Mouse (Mus musculus) yolk sac, embryonic 10.5 days (tissue): ENCODE results near the gene Dnaaf1.

ENCODE experiments used
- DNase-seq: peaks from one replicate; pipeline ENCODE4 v3.0.0-alpha.2; 2017; ENCODE audit warnings: low spot score

Dnaaf1 gene

DNA sequence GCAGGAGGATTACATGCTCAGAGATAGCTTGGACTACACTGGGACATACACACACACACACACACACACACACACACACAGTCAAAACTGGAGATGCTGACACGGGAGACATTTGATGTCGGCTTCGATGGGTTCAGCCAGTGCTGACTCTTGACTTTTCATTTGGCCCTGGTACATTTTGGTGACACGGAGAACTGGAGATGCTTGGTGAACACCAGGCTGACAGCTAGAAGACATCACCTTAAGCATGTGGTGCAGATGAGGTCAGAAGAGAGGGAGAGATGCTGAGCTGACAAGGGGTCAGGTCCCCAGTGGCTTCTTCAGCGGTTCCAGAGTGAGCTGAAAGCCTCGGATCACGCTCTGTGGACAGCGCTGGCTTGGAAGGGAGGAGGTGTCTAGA is 48.0 kb downstream of the Dnaaf1 start:
- DNase-seq, result no peak

DNA sequence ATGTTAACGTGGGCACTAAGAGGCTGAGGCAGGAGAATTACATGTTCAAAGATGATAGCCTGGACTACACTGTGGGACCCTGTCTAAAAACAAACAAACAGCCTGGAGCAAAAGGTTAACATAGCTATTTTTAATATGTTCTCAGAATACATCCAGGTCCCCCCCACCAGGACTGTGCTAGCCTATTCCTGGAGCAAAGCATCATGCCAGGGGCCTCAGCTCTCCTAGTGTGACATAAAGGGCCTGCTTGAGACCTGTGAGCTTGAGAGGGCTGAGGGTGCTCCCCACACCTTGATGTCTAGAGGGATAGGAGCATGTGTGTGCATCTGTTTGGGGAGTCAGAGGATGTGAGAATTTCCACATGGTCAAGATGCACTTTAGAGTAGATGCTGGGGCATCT is 48.7 kb downstream of the Dnaaf1 start:
- no peak for DNase-seq

DNA sequence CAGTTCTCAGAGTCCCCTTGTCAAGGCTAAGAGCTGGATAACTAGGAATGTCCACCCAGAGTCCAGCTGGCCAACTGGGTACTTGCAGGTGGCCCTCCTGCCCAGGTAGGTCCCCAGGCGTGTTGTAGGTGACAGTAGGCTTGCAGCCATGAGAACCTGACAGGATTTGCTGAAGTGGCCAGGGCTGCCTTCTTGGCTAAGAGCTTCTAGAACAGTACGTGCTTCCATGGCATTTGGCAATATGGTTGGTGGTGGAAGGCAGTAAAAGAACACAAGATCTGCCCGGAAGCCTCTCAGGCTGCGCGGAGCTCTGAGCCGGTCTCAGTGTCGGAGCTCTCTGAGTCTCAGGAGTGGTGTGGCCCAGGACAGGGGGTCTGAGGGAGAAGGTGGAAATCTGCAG is 49.9 kb downstream of the Dnaaf1 start:
- no peak for DNase-seq

DNA sequence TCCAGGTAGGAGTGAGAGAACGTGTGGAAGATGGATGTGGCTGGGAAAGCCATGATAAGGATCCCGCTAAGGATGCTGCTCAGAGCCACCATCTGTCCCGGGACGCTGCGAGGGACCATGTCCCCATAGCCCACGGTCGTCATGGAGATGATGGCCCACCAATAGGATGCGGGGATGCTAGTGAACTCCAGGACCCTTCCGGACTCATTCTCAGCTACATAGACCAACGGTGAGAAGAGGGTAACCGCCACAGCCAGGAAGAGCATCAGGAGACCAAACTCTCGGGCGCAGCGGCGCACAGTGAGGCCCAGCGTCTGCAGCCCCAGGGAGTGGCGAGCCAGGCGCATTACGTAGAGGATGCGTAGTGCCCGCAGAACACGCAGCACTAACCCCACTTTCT is 50.8 kb downstream of the Dnaaf1 start:
- DNase-seq, result no peak

DNA sequence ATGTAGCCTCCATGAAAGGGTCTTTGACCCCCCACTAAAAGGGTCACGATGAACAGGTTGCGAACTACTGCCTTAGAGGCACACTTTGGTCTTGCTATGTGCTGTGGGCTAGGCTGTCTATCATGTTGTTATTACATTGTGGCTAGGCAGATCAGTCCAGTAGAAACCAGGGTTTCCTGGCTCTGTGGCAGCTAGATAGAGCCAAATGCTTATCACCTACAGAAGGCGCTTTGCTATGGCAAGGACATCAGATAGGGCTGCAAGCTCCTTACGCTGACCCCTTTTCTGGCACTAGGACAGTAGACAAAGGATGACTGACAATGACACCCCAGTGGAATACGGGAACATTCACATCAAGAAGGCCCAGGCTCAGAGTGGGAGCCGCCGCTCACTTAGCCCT is 52.2 kb downstream of the Dnaaf1 start:
- DNase-seq, result no peak

DNA sequence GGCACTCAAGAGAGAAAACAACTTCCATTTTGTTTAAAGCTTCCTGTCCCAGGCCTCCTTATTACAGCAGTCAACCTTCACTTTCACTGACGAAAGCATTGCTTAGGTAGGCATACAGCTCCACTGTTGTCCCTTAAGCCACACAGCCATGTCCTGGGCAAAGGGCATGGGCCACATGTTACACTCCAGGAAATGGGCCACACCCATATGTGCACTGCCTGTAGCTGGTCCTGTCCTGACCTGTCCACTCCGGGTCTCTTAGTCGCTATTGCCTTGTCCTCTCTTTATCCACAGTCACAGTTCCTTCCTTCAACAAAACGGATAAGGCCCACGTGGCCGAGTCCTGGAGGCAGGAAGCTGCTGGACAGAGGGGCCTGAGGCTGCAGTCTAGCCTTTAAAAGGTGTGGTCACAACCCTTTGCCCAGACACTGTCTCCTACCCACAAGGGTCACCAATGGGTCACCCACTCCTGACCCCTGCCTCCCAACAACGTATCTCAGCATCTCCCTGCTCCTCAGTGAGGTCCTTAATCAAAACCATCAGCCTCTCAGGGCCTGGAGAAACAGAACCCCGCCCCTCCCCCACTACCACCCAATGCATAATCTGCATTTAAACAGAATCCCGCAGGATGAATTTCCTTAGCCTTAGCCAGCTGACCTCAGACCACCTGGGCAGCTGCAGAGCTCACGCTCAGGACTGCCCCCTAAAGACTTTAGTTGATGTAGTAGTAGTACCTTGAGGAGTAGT is 52.8 kb downstream of the Dnaaf1 start:
- DNase-seq, result peak; percentile 52

DNA sequence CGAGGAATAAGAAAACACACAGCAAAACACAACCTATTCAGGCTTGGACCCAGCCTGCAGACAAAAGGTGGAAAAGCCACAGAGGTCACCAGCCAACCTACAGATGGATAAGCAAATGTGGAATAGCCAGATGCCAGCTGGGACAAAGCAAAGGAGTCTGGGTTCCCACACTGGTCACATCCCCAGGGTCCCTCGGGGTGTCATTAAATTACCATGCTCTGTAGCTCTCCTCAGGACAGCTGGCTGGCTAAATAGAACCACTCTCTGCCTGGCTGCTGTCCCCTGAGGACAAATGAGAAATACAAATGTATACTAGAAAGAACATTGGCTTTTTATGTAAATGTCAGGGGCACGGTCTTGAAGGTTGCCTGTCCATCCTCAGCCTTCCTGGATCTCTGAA is 55.8 kb downstream of the Dnaaf1 start:
- no peak for DNase-seq

DNA sequence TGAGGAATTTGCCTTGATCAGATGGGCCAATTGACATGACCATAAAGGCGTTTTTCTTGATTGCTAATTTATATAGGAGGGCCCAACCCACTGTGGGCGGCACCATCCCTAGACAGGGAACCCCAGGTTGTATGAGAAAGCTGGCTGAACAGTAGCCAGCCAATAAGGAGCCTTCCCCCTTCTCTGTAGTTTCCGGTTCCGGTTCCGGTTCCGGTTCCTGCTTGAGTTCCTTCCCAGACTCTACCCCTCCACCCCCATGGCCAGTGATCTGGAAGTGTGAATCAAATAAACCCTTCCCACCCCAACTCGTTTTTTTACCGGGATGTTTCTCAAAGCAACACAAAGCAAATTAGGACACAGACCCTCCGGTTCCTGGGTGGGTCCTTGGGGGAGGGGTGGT is 57.2 kb downstream of the Dnaaf1 start:
- no peak for DNase-seq

DNA sequence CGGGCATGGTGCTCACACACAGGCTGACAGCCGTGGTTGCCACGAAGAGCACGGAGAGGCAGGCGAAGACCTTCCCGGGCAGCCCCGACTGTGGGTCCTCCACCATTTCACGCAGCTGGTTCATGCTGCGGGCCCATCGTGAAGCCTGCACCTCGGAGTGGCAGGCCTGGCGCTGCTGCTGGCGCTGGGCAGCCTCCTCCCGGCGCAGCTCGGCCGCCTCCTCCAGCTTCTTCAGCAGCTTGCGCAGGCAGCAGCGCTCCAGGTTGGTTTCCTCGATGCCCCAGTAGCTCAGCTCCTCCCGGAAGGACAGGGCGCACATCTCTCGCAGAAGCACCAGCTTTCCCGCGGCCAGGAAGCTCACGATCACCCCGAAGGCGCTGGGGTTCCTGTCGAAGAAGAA is 57.9 kb downstream of the Dnaaf1 start:
- DNase-seq, result no peak

DNA sequence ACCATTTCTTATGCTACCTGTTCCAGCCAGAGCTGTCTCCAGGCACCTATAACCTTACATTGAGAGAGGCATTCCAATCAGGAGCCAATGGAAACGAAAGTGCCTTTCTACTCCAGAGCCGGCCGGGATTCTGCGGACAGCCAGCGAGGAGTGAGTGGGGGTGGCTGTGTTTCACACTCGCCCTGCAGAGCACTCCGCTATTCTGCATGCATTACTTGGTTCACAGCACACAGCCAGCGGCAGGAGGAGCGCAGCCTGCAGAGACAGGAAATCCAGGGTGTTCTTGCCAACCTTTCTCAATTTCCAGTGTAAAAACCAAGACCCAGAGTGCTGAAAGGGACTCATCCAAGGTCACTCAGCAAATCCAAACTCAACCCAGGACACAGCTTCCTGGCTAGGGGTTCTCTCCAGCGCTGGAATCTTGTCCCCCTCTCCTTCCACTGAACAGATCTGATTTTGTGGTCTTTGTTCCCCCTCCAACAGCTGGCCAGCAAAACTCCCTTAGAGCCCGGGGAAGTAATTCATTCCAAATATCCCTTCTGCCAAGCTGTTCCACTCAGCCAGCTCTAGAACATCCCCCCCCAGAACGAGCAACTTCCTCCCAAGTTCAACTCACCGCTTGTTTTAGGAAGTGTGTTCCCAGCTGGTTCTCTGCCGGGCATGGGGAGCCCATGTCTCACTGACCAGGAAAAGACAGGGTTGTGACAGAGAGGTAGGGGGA is 59.7 kb downstream of the Dnaaf1 start:
- DNase-seq, result no peak

DNA sequence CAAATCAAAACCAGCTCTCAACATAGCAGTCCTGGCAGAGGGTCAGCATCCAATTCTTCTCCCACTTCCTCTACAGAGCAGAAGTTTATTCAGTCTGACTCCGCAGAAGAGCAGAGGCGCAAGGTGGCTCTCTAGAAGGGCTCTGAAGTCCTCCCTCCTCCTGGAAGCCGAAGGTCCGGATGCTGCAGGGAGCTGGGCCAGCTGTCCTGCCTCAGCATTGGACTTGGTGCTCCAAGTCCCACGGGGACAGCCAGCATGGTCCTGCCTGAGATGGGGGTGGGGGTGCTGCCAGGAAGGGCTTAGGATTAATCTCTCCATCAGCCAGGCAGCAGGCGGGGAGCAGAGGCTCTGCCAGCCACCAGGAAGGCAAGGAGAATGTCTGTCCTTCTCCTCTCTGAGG is 60.3 kb downstream of the Dnaaf1 start, which contains the start of gene Kcng4:
Gene Kcng4, minus strand, starts transcription at position 303 of the 400 bp plus-strand sequence.
- no peak for DNase-seq

DNA sequence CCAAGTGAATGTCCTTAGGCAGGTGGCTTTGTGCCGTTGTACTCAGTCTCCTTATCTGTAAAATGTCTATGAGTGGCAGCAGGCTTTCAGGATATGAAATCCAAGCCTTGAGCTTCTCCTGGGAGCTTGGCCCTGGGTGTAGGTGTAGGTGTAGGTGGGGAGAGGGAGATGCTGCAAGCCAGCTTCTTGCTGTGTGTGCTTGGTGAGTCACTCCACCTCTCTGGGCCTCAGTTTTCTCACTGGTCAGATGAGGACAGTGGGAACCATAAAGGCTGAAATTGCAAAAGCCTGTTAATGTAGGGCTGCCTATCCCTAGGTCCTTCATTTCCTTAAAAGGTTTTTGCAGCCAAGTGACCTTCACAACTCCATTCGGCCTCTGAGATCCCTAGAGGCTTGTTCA is 60.9 kb downstream of the Dnaaf1 start:
- no peak for DNase-seq

DNA sequence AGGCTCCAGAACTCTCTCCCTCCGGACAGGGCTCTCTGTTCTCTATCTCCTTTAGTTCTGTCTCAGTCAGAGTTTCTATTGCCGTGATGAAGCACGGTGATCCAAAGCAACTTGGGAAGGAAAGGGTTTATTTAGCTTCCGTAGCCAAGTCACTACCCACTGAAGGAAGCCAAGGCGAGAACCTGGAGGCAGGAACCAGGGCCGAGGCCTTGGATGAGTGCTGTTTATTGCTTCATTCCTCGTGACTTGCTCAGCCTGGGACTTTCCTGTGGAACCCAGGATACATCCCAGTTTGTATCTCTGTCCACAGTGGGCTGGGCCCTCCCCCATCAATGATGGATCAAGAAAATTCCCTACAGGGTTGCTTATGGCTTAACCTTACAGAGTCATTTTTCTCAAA is 61.7 kb downstream of the Dnaaf1 start:
- no peak for DNase-seq

DNA sequence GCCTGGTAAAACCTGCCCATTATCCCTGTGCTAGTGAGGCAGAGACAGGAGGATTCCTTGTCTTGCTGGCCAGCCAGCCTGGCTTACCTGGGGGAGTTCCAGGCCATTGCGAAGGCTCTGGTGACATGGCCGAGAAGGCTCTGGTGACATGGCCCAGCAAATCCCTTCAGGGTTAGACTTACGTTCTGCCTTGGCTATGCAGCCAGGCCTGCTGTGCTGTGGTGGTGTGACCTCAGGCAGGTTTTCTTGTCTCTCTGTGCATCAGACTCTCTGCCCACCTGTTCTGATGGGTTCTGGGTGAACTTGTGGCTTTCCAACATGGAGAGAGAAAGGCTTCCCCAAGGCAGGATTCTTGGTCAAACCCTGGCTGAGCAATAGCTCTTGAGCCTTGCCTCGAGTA is 62.3 kb downstream of the Dnaaf1 start:
- no peak for DNase-seq

DNA sequence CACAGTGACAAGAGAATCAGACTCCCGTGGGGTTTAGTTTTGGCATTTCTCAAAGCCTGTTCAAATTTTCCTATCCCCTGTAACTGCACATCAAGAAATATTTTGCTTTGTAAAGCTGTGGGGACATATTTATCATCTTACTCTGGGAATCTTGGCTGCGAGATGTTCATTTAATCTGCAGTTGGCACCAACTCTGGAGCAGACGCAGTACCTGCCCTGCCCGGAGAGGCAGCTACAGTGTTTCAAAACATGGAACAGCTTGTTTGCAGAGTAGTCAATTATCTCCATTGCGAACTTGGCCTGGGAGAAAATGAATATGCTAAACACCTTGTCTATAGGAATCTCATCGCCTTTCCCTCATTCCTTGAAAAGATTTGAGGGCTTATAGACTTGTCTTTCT is 63.2 kb downstream of the Dnaaf1 start:
- no peak for DNase-seq

DNA sequence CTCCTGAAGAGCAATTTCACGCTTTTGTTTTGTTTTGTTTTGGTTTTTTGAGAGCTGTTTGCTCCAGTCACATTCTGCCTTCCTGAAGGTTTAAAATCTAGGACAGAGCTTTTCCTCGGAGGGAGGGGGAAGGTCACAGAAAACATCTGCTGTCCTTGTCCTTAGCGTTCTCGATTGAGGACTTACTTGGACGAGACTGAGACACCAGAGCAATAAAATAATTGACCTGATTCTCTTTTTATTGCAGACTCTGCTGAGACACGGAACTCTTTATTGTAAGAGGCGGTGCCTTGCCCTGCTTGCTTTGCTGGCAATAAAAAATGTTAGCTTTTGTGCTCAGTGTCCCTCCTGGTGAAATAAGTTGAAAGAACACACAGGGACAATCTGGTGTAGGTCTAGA is 64.8 kb downstream of the Dnaaf1 start:
- no peak for DNase-seq

DNA sequence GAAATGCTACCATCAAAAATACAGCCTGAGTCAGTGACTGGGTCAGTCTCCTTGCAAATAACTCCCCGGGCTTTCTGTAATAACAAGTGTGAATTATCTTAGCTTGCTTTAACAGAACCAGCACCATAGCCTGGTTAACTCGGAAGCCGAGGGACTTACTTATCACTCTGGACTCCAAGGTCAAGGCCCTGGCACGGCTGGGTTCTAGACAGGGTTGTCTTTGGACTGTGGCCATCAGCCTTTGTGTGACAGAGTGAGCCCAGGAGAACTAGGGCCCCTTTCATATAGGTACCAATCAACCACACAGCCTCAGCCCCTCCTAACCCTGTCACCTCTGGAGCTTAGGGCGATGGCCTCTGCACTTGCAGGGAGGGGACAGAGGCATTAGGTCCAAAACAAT is 66.0 kb downstream of the Dnaaf1 start:
- no peak for DNase-seq

DNA sequence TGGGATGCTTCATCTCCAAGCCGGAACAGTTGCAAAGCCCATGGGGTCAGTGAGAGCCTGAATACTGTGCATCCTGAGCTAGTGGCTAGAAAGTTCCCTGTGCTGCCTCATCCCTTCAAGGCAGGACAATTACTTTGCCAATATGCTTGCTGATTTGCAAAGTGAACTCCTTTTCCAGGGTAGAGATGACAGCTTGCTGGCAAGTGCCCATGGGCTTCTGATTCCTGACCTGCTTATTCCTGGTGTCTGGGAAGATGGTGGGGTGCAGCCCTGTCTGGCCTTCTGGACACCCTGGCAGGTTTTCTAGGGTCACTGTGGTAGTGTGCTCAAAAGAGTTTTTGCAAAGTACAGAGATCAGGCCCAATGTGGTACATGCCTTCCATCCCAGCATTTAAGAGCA is 67.9 kb downstream of the Dnaaf1 start:
- no peak for DNase-seq

DNA sequence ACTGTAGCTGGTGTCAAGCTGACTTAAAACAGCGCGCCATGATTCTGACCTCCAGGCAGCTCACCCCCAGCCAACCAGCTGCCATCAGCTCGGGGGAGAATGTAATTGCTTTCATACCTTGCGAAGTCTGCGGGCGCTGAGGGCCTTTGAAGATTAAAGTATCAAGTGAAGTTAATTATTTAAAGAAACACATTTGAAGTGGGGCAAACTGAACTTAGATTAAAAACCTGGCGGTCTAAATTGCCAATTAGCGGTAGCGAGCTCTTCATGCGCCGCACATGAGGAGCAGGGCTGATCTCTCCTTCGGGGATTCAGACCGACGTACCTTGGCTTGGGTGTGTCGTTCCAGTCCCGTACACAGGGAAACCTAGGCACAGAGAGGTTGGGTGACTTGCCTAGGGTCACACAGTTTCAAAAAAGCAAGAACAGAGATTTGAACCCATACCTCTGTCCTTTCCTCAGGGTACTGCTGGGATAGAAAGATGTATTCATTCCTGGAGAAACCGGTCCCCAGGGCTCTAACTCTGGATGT is 69.5 kb downstream of the Dnaaf1 start:
- no peak for DNase-seq

DNA sequence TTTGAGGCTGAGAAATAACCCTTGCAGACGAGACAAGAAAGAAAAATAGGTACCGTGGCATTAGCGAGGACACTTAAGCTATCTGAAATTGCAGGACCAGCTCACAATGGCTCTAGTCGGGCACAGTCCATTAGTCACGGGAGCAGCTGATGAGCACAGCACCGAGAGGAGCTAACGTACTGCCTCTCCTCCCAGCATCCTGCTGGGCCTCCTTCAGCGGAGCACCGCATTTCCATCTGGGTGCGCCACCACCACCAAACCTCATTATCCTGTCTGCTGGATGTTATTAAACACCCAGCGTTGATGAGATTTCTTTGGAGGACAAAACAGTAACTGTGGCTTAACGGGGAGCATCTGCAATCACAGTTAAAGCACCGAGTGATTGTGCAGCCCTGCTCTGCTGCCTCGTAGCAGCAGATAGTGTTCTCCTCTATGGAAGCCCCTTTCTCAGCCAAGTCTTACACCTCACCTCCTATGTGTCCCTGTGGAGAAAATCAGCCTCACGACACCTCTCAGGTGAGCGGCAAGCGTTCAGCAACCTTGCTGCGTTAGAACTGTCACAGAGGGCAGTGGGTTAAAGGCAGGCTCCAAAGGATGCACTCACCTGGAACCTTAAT is 70.1 kb downstream of the Dnaaf1 start:
- DNase-seq, result no peak

DNA sequence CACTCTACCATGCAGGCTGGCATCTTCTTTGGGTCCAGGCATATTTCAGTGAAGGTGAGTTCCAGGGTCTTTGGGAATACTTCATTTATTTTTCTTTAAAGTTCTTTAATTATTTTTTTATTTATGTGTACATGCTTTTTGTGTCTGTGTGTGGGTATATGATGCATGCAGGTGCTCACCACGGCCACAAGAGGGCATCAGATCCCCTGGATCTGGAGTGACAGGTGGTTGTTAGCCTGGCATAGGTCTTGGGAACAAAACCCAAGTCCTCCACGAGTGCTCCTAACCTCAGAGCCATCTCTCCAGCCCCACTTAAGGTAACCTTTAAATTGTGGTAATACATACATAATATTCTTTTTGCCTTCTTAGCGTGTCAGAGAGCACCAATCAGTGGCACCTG is 71.2 kb downstream of the Dnaaf1 start:
- no peak for DNase-seq

DNA sequence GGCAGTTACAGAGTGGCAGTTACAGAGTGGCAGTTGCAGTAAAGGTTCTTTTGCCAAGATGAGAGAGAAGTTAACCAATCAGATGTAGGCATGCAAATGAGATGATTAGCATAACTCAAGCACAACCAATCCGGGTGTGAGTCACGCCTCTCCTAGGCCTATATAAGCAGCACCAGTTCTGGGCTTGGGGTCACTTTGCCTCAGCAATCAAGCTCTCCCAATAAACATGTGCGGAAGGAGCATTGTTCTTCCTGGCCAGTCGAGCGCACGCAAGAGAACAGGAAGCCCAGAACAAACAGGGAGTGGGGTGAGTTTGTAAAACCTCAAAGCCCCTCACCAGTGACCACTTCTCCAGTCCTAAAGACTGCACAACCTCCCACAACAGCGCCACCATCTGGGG is 71.8 kb downstream of the Dnaaf1 start:
- no peak for DNase-seq
